Mouse (Mus musculus) forebrain, postnatal 0 days (tissue): ENCODE measurements around the gene Upk1a. TPM values are rescaled to one million over a fixed set of nuclear protein-coding genes. Genes with fewer than 3 reads are reported as not detected.

Experiments used
- ATAC-seq: fragments of 200-750 bp; cut with Nextera tagmentation; 2 replicates; pipeline ENCODE4 v1.8.0; 2017; ENCODE audit warnings: mild to moderate bottlenecking, moderate library complexity
- DNase-seq: peaks from one replicate; pipeline ENCODE4 v3.0.0-alpha.2; 2015
- H3K27ac ChIP-seq: fragments of 300-500 bp; sonication (generic); 2 replicates; pipeline ENCODE4 v1.5.1; 2014; ENCODE audit warnings: low read depth, mild to moderate bottlenecking, antibody characterized with exemption, low read length, moderate library complexity, mixed read lengths
- H3K27me3 ChIP-seq: fragments of 300-500 bp; sonication (generic); 2 replicates; pipeline ENCODE4 v1.6.1; 2014; ENCODE audit warnings: mild to moderate bottlenecking, low read length, mixed read lengths; ENCODE audit not compliant: insufficient read depth
- H3K36me3 ChIP-seq: fragments of 300-500 bp; sonication (generic); 2 replicates; pipeline ENCODE4 v1.6.1; 2014; ENCODE audit warnings: mild to moderate bottlenecking, moderate library complexity; ENCODE audit not compliant: insufficient read depth
- H3K4me1 ChIP-seq: fragments of 300-500 bp; sonication (generic); 2 replicates; pipeline ENCODE4 v1.6.1; 2014; ENCODE audit warnings: antibody characterized with exemption; ENCODE audit not compliant: insufficient read depth
- H3K4me2 ChIP-seq: fragments of 300-500 bp; sonication (generic); 2 replicates; pipeline ENCODE4 v1.6.1; 2014; ENCODE audit warnings: low read depth, mild to moderate bottlenecking, moderate library complexity
- H3K4me3 ChIP-seq: fragments of 300-500 bp; sonication (generic); 2 replicates; pipeline ENCODE4 v1.5.1; 2014; ENCODE audit warnings: low read depth, low read length, mixed read lengths
- H3K9ac ChIP-seq: fragments of 300-500 bp; sonication (generic); 2 replicates; pipeline ENCODE4 v1.6.1; 2014; ENCODE audit warnings: mild to moderate bottlenecking
- H3K9me3 ChIP-seq: fragments of 300-500 bp; sonication (generic); 2 replicates; pipeline ENCODE4 v1.6.1; 2016; ENCODE audit warnings: low read length
- CTCF ChIP-seq: sonication (generic); IDR thresholded peaks from 2 replicates; pipeline ENCODE4 v1.5.1; 2016; ENCODE audit warnings: antibody characterized with exemption, control low read depth, low read depth
- WGBS: fragments of 180-500 bp; shearing (Covaris S2); extraction: QIAGEN DNeasy Blood & Tissue Kit; methylation state at CpG from one replicate; pipeline ENCODE4 v1.1.7; 2014; 5-methylcytosine and 5-hydroxymethylcytosine counted together
- polyA plus RNA-seq: library from polyadenylated mRNA; unstranded; fragments of >200 nt; fragmentation: Nextera tagmentation; extraction: Ambion mirVana; gene quantifications from 2 replicates; pipeline ENCODE4 v1.2.1, GENCODE M21; 2015
- total RNA-seq: library from RNA; depleted of rRNA; stranded (reverse); fragments of >200 nt; gene quantifications from 2 replicates; pipeline ENCODE4 v1.2.3, GENCODE M21; 2014; rRNA removed

Upk1a gene
- 0.29 and 0.38 TPM in 2 replicates for total RNA-seq
- polyA plus RNA-seq: 0.42 and 0.62 TPM in 2 replicates

- no peak within 1 kb of the TSS for H3K4me3 ChIP-seq
- 76% methylated on average over 8 of the region's 8 CpGs for WGBS
- no peak within 1 kb of the TSS for H3K9ac ChIP-seq
- H3K4me1 ChIP-seq: no peaks in the 10 kb centered on the region
- no peaks in the 10 kb centered on the region for H3K27me3 ChIP-seq
- H3K9me3 ChIP-seq: no peaks in the 10 kb centered on the region
- H3K36me3 ChIP-seq: peaks cover 16% of the 10 kb centered on the region; the same call in 1 of the 2 replicates
- DNase-seq: no peak
- H3K27ac ChIP-seq: no peak within 1 kb of the TSS
- TF ChIP-seq CTCF: no peak
- no peak within 1 kb of the TSS for H3K4me2 ChIP-seq
- ATAC-seq: no peak
These were observed at the start of gene Upk1a for GRCm38 (mm10) chr7:30612654-30613402. TSS of gene Upk1a (minus strand) at chr7:30612847.

- H3K27me3 ChIP-seq: no peaks in the 10 kb centered on the region
- H3K4me1 ChIP-seq: 0 out of 2 replicates have a peak, but pooled peaks cover 4% of the 10 kb centered on the region
- ATAC-seq (peak; percentile 100), DNase-seq (peak; percentile 99)
- H3K9ac ChIP-seq: peak within 1 kb of the TSS; percentile 88
- peak within 1 kb of the TSS; percentile 81 for H3K27ac ChIP-seq
- no peak for TF ChIP-seq CTCF
- 2% methylated on average over 59 of the region's 59 CpGs for WGBS
- peak within 1 kb of the TSS; percentile 92 for H3K4me3 ChIP-seq
- H3K36me3 ChIP-seq: peaks cover 50% of the 10 kb centered on the region
- no peaks in the 10 kb centered on the region for H3K9me3 ChIP-seq
- peak within 1 kb of the TSS; percentile 96 for H3K4me2 ChIP-seq
These were observed 37.2 kb upstream of the Upk1a start, which contains the start of gene Rbm42 for GRCm38 (mm10) chr7:30649591-30650540. TSS of gene Rbm42 (minus strand) at chr7:30650317.

- WGBS: 30% methylated on average over 4 of the region's 4 CpGs
These were observed 26.4 kb upstream of the Upk1a start for GRCm38 (mm10) chr7:30639083-30639482.

GRCm38 (mm10) chr7:30636395-30636794 is 23.7 kb upstream of the Upk1a start:
- H3K4me2 ChIP-seq: no peak overlapping the region
- no peak for DNase-seq
- no peak overlapping the region for H3K9ac ChIP-seq
- no peak for ATAC-seq
- peaks cover 52% of the 10 kb centered on the region for H3K27me3 ChIP-seq
- no peaks in the 10 kb centered on the region for H3K4me1 ChIP-seq
- 34% methylated on average over 11 of the region's 11 CpGs for WGBS
- TF ChIP-seq CTCF: no peak
- no peak overlapping the region for H3K4me3 ChIP-seq
- H3K36me3 ChIP-seq: peaks cover 18% of the 10 kb centered on the region
- H3K9me3 ChIP-seq: no peaks in the 10 kb centered on the region
- no peak overlapping the region for H3K27ac ChIP-seq

More at GRCm38 (mm10) chr7:30639083-30639482, 26.4 kb upstream of the Upk1a start:
- no peak for TF ChIP-seq CTCF
- H3K9ac ChIP-seq: no peak overlapping the region
- ATAC-seq (no peak), DNase-seq (no peak)
- H3K36me3 ChIP-seq: peaks cover 45% of the 10 kb centered on the region
- no peaks in the 10 kb centered on the region for H3K4me1 ChIP-seq
- H3K27me3 ChIP-seq: peaks cover 27% of the 10 kb centered on the region
- H3K4me3 ChIP-seq: no peak overlapping the region
- no peaks in the 10 kb centered on the region for H3K9me3 ChIP-seq
- H3K4me2 ChIP-seq: no peak overlapping the region
- no peak overlapping the region for H3K27ac ChIP-seq

GRCm38 (mm10) chr7:30635752-30636151 is 23.1 kb upstream of the Upk1a start, which contains the start of gene Etv2:
TSS of gene Etv2 (minus strand) at chr7:30635852.
- peaks cover 11% of the 10 kb centered on the region for H3K36me3 ChIP-seq
- H3K4me1 ChIP-seq: no peaks in the 10 kb centered on the region
- DNase-seq (no peak), ATAC-seq (no peak)
- TF ChIP-seq CTCF: no peak
- H3K27me3 ChIP-seq: peaks cover 54% of the 10 kb centered on the region
- no peaks in the 10 kb centered on the region for H3K9me3 ChIP-seq
- 8% methylated on average over 5 of the region's 5 CpGs for WGBS
- H3K27ac ChIP-seq: no peak within 1 kb of the TSS
- H3K4me3 ChIP-seq: no peak within 1 kb of the TSS
- no peak within 1 kb of the TSS for H3K4me2 ChIP-seq
- no peak within 1 kb of the TSS for H3K9ac ChIP-seq

GRCm38 (mm10) chr7:30634621-30635020 is 22.0 kb upstream of the Upk1a start:
- 1% methylated on average over 20 of the region's 20 CpGs for WGBS
- TF ChIP-seq CTCF: peak; percentile 68
- no peak overlapping the region for H3K27ac ChIP-seq
- H3K4me2 ChIP-seq: no peak overlapping the region
- peaks cover under 1% of the 10 kb centered on the region; the same call in 1 of the 2 replicates for H3K36me3 ChIP-seq
- no peaks in the 10 kb centered on the region for H3K4me1 ChIP-seq
- ATAC-seq (peak; percentile 72), DNase-seq (peak; percentile 40)
- no peak overlapping the region for H3K9ac ChIP-seq
- H3K4me3 ChIP-seq: peak overlapping the region; percentile 9; the same call in 1 of the 2 replicates
- no peaks in the 10 kb centered on the region for H3K9me3 ChIP-seq
- peaks cover 54% of the 10 kb centered on the region for H3K27me3 ChIP-seq
